Mouse (Mus musculus) kidney, postnatal 36 days (tissue): ENCODE data around the gene Sult1c1.
A peak's percentile ranks its signal among the peaks of the same experiment; 100 is the strongest.
"Not testable (repeated sequence)": the region's sequence is repeated elsewhere in the genome, so short reads cannot be mapped to it uniquely, and the experiment has no call there.

Experiments used
- DNase-seq, 2 experiments: peaks; one replicate each; pipeline ENCODE4 v3.0.0; 2021 to 2022; ENCODE audit warnings: mixed read lengths in 2 of 2

Sult1c1 gene

DNA sequence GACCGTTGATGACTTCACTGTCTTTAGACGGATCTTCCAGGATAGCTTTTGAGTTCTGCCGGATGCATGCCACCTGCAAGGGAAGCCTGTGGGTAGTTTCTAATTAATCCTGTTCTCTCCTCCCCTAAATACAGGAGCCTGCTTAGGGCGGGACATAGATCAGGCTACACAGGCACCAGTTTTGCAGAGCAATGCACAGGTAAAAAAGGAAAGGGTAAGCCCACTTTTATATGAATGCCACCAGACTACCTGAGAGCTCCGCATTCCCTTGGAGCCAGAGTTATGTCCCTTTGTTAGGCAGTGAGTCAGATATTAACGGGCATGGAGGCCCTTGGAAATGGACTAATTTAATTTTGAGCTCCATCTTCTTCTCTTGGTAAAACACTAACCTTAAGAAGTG, at the start of gene Sult1c1:
TSS of gene Sult1c1 (minus strand) at position 101 of the 400 bp plus-strand sequence.
- DNase-seq, result no peak

DNA sequence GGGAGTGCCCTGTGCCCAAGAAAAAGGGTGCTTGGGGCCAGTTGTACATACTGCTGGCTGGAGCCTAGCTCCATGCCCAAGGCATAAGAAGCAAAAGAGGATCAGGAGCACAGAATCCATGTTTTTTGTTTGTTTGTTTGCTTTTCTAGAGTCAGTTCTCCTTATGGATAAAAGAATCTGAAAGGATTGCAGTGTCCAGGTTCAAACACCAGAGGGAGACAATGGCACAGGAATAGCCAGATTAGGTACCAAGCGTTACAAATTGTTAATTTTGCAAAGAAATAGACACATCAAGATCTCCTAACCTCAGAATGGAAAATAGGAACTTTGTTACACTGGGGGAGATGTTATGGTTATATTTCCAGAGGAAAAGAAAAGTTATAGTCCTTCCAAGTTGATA, 23.7 kb upstream of the Sult1c1 start:
- DNase-seq, result peak; percentile 40 to 56

DNA sequence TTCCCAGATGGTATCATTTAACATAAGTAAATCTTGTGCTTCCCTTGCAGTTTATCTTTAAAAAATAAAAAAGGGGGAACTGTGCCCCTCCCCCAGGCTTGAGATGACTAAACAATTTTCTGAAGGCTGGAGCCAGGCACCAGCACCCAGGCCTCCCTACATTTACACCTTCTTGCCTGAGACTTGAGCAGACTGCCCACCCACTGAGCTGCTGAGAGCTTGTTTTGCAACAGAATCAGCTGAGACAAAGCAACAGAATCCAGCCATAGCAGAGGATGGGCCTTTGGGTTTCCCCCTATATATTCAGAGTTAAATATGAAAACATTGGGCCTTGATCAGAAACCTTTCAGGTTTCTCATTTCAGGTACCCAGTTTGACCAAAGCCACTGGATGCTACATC, 20.7 kb upstream of the Sult1c1 start:
- DNase-seq, result no peak

DNA sequence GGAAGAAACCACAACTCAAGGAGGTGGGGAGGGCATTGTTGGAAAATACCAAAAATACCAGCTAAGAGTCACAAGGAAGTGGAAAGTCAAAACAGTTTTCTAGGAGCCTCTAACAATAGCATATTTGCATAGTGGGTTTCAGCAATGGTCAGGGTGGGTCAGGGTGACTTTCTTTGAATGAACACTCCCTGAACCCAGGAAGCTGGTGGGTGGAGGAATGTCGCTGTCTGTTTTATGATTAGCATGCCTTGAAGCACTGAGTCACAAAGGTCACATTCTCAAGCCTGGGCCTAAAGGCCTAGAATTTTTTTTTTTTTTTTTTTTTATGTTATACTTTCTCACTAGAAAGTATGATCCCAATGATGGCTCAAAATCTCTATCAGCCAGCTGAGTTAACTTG, 20.1 kb upstream of the Sult1c1 start:
- DNase-seq, result not testable (repeated sequence)

DNA sequence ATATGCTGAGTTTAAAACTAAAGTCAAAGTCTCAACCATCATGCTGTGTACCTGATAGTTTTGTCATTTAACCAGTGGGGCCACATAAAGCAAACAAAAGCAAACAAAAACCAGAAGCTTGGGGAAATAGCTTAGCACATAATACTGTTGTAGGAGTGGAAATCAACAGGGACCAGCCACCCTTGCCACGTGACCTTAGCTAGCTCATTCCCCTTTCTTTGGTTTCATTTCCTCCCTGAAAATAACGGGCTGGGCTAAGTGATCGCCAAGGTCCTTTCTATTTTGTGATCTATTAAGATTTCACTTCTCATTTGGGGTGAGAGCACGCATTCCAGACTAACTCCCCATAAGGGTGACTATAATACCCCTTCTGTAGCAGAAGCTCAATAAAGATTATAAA, 13.0 kb upstream of the Sult1c1 start:
- no peak for DNase-seq

DNA sequence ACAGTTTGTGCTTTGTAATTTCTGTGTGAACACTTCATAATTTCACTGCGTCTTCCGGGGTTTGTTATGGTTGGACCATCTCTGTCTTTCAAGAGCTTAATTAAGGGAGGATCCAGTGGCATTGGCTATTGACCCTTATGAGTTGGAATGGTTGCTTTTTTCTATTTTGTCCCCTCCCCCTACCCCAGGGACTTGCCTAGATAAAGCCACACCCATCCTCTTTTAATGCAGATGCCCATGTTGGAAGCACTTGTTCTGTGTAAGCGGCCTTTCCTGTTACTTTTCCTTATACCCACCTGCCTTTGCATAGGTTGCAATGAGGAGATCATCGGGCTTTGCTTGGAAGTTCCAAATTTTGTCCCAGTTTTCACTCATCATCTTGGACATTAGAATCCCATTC, 16.9 kb downstream of the Sult1c1 start:
- DNase-seq, result no peak

DNA sequence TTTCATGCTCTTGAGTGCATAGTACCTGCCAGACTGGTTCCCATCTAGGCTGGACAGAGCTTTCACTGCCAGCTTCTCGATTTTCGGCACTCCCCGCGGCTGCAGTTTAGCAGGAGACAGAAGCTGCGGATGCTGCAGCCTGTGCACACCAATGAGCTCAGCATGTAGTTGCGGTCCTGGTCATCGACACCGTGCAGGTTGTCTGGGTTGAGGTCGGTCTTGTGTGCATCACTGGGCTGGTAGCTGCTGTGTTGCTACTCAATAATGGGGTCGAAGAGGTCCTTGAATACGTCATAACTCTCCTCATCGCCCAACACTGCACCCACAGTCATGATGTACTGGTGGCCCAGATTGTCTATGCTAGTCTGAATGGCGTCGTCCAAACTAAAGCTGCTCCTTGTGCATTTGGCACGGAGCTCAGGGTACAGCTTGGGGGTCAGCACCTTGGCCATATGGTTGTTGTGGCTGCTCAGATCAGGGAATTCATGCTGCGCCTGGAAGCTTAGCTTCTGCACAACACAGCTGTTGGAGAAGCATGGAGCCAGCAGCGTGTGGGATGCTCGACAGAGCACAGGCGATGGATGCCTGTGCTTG, 48.8 kb downstream of the Sult1c1 start:
- no peak for DNase-seq

DNA sequence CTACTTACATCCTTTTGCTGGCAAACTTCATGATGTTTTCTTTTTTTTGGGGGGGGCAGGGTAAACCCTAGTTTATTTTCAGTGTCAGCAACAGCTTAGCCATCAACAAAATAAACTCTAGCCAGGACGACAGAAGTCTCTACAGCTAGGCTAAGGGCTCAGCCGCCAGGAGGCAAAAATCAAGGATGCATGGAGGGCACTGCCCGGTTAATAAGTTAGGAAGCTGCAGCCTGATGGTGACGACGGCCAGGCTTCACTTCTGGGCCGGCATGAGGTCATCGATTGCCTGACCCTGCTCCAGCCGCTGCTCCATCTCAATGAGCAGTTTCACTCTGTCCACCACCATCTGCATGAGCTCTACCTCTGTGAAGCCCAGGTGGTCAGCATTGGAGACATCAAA, 49.7 kb downstream of the Sult1c1 start:
- DNase-seq, result peak; percentile 1 to 54
